Mouse (Mus musculus) cerebellum, postnatal 10 days (tissue): ENCODE measurements around the gene Oas1d.
"Not testable (repeated sequence)": the region's sequence is repeated elsewhere in the genome, so short reads cannot be mapped to it uniquely, and the experiment has no call there.

Source experiments
- DNase-seq, 2 experiments: peaks; one replicate each; pipeline ENCODE4 v3.0.0; 2021; ENCODE audit warnings: mixed read lengths in 2 of 2

The Oas1d gene

GRCm38 (mm10) chr5:120906791-120907733 is 7.3 kb upstream of the Oas1d start, which contains the start of gene Oas1a:
Gene Oas1a, minus strand, starts transcription at chr5:120907521.
- not testable (repeated sequence) for DNase-seq

DNA sequence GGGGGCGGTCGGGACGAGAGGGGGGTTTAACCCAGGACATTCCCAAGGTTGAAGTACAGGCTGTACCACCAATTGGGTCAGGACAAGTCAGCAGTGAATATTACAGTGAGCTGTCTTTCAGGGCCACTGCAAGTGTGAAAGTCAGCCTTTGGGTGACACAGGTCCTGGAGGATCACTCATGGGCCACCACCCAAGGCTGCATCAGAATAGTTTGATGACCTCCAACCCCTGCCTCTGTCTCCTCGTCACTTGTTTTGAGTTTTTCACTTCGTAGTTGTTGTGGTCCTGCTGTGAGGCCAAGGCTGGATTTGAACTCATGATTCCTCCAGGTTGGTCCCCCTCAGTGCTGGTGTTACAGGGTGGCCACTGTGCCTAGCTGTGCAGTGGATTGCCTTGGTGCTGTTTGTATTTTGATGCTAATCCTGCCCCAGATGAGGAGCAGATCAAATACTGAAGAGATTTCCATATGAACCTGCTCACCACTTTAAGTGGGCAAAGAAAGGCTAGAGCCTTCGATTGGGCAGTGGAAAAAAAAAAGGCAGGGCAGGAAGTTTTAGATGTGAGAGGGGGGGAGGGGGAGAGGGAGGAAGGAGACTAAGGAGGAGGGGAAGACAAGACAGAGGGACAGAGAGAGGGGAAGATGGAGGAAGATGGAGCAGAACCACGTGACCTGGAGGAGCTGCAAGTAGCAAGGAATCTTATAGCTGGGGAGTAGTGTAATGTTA is 6.0 kb upstream of the Oas1d start:
- DNase-seq: no peak

GRCm38 (mm10) chr5:120919156-120919935 is 5.0 kb downstream of the Oas1d start:
- DNase-seq: not testable (repeated sequence)

GRCm38 (mm10) chr5:120920296-120920695 is 6.0 kb downstream of the Oas1d start:
- DNase-seq: no peak

DNA sequence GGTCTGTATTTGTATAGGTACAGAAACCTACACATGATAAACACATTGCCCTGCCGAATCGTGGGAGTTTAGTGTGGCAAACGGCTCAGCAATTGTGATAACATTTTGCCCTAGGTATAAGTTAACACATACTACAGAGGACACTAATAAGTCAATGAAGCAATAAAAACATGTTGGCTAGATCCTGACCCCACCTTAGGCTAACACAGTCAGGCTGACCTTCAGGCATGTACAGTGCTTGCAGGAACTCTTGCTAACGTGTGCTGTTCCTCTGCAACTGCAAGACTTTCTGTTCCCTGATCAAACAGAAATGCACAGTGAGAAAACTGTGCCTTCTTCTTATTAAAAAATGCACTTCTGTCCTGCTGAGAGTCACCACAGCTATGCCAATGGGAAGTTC is 9.6 kb downstream of the Oas1d start:
- no peak for DNase-seq

DNA sequence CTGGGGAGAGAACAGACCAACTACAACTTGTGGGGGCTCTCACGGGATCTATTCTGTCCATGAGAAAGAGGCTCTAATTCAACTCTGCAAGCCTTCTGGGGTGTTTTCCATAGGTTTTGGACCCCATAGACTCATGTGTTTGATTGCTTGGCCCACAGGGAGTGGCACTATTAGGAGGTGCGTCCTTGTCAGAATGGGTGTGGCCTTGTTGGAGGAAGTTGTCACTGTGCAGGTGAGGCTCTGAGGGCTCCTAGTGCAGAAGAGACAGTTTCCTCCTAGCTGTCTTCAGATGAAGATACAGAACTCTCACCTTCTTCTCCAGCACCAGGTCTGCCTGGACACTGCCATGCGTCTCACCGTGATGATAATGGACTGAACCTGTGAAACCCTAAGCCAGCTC is 10.2 kb downstream of the Oas1d start:
- DNase-seq: not testable (repeated sequence)

GRCm38 (mm10) chr5:120926311-120926710 is 12.0 kb downstream of the Oas1d start:
- DNase-seq: not testable (repeated sequence)

- DNase-seq: peak; percentile 52 to 56
Observed at GRCm38 (mm10) chr5:120927036-120927435, 12.7 kb downstream of the Oas1d start.

- no peak for DNase-seq
Observed at GRCm38 (mm10) chr5:120933966-120934365, 19.6 kb downstream of the Oas1d start.

GRCm38 (mm10) chr5:120937841-120938240 is 23.5 kb downstream of the Oas1d start:
- DNase-seq: no peak

GRCm38 (mm10) chr5:120938586-120938985 is 24.2 kb downstream of the Oas1d start:
- DNase-seq: no peak

DNA sequence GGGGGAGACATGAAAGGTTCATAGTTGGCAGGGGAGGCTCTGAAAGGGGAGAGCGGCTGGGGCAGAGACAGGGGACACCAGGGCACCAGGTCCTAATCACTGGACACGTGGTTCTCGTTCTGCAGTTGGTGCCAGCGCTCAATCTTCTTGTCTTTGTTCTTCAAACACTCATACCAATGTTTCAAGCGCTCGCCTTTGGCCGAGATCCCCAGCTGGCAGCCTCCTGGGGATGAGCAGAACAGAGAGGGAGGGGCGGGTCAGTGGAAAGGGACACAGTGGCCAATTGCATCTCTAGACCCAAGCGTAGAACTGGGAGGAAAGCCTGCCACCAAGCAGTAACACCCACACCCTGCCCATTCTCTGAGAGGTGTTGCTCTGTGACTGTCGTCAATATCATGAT is 27.7 kb downstream of the Oas1d start:
- peak in 1 of 2 experiments; percentile 49 for DNase-seq

DNA sequence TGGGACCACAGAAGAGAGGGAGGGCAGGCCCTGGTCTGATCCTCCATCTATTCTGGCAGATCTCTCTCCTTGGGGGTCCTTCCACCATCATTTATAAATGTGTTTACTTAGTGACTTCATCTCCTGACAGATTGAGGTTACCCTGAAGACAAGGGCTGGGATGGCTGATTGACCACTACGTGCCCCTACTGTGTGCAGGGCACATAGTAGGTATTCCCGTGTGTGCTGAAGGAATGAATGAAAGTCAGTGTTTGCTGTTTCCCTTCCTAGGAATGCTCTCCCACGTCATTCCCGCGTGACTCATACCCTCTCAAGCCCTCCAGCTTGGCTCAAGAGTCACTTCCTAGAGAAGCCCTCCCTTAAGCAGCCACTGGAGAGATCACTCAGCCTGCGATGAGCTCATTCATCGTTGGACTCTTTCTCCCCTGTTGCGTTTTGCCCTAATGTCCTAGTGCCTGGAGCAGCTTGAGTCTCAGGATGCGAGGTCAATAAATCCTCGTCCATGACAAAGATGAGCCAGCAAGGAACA is 38.0 kb downstream of the Oas1d start:
- DNase-seq: no peak

DNA sequence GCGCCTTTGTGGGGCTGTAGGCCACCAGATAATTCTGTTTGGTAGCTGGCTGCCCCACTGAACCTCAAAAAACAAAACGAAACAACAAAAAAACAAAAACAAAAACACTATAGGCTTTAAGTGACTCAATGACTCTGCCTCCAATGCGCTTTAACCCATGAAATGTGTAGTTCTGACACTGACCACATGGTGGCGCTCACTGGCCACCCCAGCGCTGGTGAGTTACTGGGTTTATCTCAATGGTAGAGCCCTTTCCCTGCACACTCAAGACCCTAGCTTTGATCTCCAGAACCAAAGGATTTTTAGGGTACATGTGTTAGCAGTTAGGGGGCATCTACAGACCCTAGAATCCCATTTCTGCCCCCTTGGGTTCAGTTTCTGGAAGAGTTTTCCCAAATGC is 39.6 kb downstream of the Oas1d start:
- DNase-seq: peak; percentile 79 to 82

DNA sequence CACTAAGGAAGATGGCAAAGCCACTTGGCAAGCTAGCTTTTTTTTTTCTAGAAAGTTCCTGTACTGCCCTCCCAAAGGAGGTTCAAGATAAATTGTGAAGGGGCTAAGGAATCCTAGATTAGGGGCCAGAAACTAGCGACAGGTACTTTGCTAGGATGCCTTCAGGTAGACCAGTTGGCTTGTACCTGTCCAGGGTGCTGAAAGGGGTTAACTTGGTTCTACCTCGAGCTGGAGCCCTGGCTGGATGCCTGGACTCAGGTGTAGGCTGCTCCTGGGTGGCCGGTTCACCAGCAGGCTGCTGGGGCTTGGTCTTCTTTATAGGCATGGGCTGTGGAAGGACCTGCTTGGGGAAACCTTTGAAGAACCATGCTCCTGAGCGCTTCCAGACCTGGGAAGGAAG is 46.7 kb downstream of the Oas1d start:
- DNase-seq: no peak

DNA sequence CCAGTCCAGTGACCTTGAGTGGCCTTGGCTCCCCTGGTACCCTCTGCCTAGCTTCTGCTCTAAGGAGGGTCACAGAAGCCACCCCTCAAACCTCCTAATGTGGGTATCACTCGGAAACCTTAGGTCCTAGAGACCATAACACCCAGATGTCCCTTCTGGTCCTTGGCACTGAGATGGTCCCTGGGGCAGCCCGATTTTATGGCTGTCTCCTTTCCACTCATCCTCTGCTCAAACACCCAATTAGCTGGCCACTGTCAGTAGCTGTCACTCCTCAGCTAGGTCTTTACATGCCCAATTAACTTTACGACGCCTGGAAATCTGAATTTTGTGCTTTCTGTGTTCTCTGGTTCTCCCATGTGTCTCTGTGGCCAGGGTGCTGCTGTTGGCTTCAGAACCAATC is 51.8 kb downstream of the Oas1d start:
- peak; percentile 68 to 77 for DNase-seq

GRCm38 (mm10) chr5:120966894-120967293 is 52.6 kb downstream of the Oas1d start:
- DNase-seq: peak; percentile 36 to 39

DNA sequence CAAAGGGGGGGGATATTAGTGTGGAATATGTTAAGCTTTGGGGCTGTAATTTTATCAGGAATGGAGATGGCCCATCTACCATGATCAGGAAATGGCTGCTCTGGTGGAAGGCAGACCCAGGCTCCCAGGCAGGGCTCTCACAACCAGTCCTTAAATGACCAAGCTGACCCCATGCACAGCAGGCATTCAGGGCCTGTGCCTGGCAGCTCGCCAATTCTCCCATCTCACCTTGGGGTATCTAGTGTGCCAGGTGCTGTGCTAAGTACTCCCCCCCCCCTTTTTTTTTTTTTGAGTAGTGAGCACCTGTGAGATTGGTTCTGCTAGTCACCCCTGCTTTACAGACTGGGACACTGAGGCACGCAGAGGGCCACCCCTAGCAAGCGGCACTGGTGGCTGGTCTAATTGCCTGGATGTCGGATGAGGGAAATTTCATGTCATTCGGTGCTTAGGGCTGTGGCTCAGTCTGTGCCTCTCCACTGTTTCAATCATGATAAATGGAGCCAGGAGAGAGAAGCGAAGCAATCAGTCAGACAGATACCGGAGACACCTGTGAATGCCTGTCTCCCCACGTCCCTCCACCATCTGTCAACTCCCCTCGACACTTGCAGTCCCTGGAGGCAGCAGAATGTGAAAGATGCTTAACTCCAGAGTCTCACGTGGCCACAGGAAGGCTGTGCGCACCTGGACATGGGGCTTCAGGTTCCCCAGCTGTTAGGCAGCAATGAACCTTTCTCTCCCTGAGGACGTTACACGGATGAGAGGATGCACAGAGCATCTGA is 53.2 kb downstream of the Oas1d start:
- DNase-seq: peak; percentile 47 to 50

GRCm38 (mm10) chr5:120968134-120968532 is 53.8 kb downstream of the Oas1d start:
- DNase-seq: peak in 1 of 2 experiments; percentile 43

GRCm38 (mm10) chr5:120968799-120969198 is 54.5 kb downstream of the Oas1d start:
- no peak for DNase-seq

DNA sequence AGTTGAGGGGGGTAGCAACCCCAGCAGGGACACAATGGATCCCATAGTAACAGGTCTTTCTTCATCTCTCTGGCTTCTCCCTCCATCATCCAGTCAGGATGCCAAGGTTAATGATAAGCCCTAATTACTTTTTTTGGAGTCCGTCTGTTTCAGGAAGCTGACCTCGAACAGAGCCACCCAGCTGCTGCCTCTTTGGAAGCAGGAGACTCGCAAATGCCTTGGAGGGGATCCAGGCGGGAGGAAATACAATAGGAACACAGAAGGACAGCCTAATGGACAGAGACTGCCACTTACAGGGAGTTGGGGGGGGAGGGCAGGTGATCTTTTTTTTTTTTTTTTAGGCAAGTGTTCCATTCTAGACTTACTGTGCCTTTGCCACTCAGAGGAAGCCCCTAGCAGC is 55.4 kb downstream of the Oas1d start:
- DNase-seq: peak; percentile 91 to 92
